Mouse (Mus musculus): Measurements from ENCODE around the gene Pcsk5. TPM values are rescaled to one million over a fixed set of nuclear protein-coding genes. Genes with fewer than 3 reads are reported as not detected.
"Not testable (repeated sequence)": the region's sequence is repeated elsewhere in the genome, so short reads cannot be mapped to it uniquely, and the experiment has no call there.

Pcsk5 gene
- total and polyA plus RNA-seq, 3 experiments, result not detected

DNA sequence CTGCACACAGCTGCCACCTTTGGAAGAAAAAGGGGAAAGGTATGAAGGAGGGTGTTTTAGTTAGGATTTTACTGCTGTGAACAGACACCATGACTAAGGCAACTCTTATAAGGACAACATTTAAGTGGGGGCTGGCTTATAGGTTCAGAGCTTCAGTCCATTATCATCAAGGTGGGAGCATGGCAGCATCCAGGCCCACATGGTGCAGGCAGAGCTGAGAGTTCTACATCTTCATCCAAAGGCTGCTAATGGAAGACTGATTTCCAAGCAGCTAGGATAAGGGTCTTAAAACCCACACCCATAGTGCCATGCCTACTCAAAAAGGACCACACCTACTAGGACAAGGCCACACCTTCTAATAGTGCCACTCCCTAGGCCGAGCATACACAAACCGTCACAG, 364.3 kb downstream of the Pcsk5 start:
- in situ Hi-C loops (cut with MboI; ENCODE audit: low pct_ligation_motif_present, low pct_unique_long_range_greater_than_20kb, low sequenced_read_pairs); H3K9me3 ChIP-seq (replicated peaks; ENCODE audit: low read length); H3K36me3 ChIP-seq (replicated peaks in 1 of 2; ENCODE audit: control insufficient read depth in 1 of 2, insufficient read depth in 1 of 2, low read length in 1 of 2); dilution Hi-C loops (cut with MboI; ENCODE audit: extremely low pct_ligation_motif_present, extremely low pct_unique_long_range_greater_than_20kb, low sequenced_read_pairs); H3K4me1 ChIP-seq (ENCODE audit: control insufficient read depth in 1 of 2, insufficient read depth in 2 of 2); H3K27me3 ChIP-seq (replicated peaks); DNase-seq (ENCODE audit: extremely low read depth); H3K9ac ChIP-seq (ENCODE audit: insufficient read depth, low read depth); H3K27ac ChIP-seq (ENCODE audit: insufficient read depth, low read depth); H3K4me3 ChIP-seq (replicated peaks in 1 of 3; ENCODE audit: low read depth in 2 of 3, low read length in 2 of 3, poor library complexity in 1 of 3); H3K79me2 ChIP-seq (replicated peaks; ENCODE audit: control insufficient read depth, extremely low read depth, insufficient read depth, poor library complexity, severe bottlenecking); H3K4me2 ChIP-seq (ENCODE audit: insufficient read depth, low read depth, poor library complexity, severe bottlenecking): not testable (repeated sequence)

DNA sequence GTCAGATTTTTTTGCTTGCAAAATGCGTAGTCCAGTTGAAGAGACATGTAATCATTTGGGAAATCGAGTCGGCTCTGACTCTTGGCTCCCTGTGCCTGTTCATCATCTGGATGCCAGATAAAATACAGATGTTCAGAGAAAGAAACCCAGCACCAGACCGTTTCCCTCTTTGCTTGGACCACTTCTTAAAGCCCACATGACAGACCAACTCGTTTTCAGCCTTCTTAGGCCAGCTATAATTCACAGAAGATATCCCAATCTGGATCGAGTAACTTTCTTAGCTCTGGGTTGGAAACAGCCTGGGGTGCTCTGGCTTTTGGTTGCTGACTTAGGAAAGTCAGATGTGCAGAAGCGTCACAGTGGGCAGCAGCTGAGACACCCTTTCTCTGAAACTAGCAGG, 365.6 kb downstream of the Pcsk5 start:
- dilution Hi-C loops (cut with MboI; ENCODE audit: extremely low pct_ligation_motif_present, extremely low pct_unique_long_range_greater_than_20kb, low sequenced_read_pairs) (no loop called here), in situ Hi-C loops (cut with MboI; ENCODE audit: low pct_ligation_motif_present, low pct_unique_long_range_greater_than_20kb, low sequenced_read_pairs) (no loop called here)
- Histone ChIP-seq H3K27me3 (replicated peaks) (no peaks in the 10 kb centered on the region), H3K79me2 (replicated peaks; ENCODE audit: control insufficient read depth, extremely low read depth, insufficient read depth, poor library complexity, severe bottlenecking) (no peaks in the 10 kb centered on the region), H3K27ac (ENCODE audit: insufficient read depth, low read depth) (no peak overlapping the region), H3K9ac (ENCODE audit: insufficient read depth, low read depth) (no peak overlapping the region), H3K9me3 (replicated peaks; ENCODE audit: low read length) (no peaks in the 10 kb centered on the region), H3K36me3 (replicated peaks in 1 of 2; ENCODE audit: control insufficient read depth in 1 of 2, insufficient read depth in 1 of 2, low read length in 1 of 2) (no peaks in the 10 kb centered on the region), H3K4me3 (replicated peaks in 1 of 3; ENCODE audit: low read depth in 2 of 3, low read length in 2 of 3, poor library complexity in 1 of 3) (no peak overlapping the region), H3K4me1 (ENCODE audit: control insufficient read depth in 1 of 2, insufficient read depth in 2 of 2) (no peaks in the 10 kb centered on the region), H3K4me2 (ENCODE audit: insufficient read depth, low read depth, poor library complexity, severe bottlenecking) (no peak overlapping the region)
- TF ChIP-seq NRF1 (IDR thresholded peaks at IDR 0.05; ENCODE audit: low read depth, low read length) (no peak), SMC3 (IDR thresholded peaks at IDR 0.05; ENCODE audit: low read depth, low read length) (no peak), SIN3A (IDR thresholded peaks at IDR 0.05; ENCODE audit: low read length) (no peak), NELFE (IDR thresholded peaks at IDR 0.05; ENCODE audit: low read depth, low read length) (no peak), TBP (conservative IDR thresholded peaks at IDR 0.05; ENCODE audit: low read depth, low read length) (no peak), MAX (IDR thresholded peaks at IDR 0.05; ENCODE audit: low read length) (no peak), KAT2A (IDR thresholded peaks at IDR 0.05; ENCODE audit: insufficient replicate concordance, low read length) (no peak), ZKSCAN1 (IDR thresholded peaks at IDR 0.05; ENCODE audit: borderline replicate concordance, low read depth, low read length) (no peak), MEF2A (IDR thresholded peaks at IDR 0.05; ENCODE audit: borderline replicate concordance, low read depth, low read length) (no peak), JUN (IDR thresholded peaks at IDR 0.05; ENCODE audit: insufficient read depth, low read depth, low read length) (no peak)
- DNase-seq (ENCODE audit: extremely low read depth), result no peak

DNA sequence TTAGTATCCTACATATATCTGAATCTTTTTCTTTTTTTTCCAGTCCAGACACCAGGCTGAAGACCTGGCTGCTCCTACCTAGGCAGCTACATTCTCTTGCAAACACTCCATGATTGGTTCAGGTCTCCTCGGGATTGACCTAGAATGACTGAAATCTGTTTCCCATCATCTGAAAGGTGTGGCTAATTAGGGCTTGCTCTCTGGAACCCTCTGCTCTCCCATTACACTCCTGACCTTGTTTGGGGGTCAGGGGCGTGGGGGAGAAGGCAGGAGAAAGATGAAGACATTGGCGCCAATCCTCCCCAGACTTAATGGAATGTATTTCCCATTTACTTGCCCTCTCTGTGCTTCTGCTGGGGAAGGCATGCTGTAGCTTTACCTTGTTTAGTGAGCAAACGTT, 366.2 kb downstream of the Pcsk5 start:
- no peak overlapping the region for H3K27ac ChIP-seq (ENCODE audit: insufficient read depth, low read depth)
- H3K79me2 ChIP-seq (replicated peaks; ENCODE audit: control insufficient read depth, extremely low read depth, insufficient read depth, poor library complexity, severe bottlenecking), result no peaks in the 10 kb centered on the region
- DNase-seq (ENCODE audit: extremely low read depth), result no peak
- H3K9me3 ChIP-seq (replicated peaks; ENCODE audit: low read length), result no peaks in the 10 kb centered on the region
- no peak for TF ChIP-seq NRF1 (IDR thresholded peaks at IDR 0.05; ENCODE audit: low read depth, low read length)
- TF ChIP-seq USF1 (IDR thresholded peaks at IDR 0.05; ENCODE audit: low read depth, low read length), result no peak
- TF ChIP-seq POLR2AphosphoS2 (IDR thresholded peaks at IDR 0.05; ENCODE audit: low read depth, low read length), result no peak
- TF ChIP-seq UBTF (IDR thresholded peaks at IDR 0.05; ENCODE audit: low read depth, low read length), result no peak
- TF ChIP-seq ZNF384 (IDR thresholded peaks at IDR 0.05; ENCODE audit: low read depth, low read length), result no peak
- no peak for TF ChIP-seq TCF12 (IDR thresholded peaks at IDR 0.05; ENCODE audit: low read depth, low read length)
- no peak for TF ChIP-seq SIN3A (IDR thresholded peaks at IDR 0.05; ENCODE audit: low read length)
- no peak overlapping the region for H3K4me2 ChIP-seq (ENCODE audit: insufficient read depth, low read depth, poor library complexity, severe bottlenecking)
- H3K36me3 ChIP-seq (replicated peaks in 1 of 2; ENCODE audit: control insufficient read depth in 1 of 2, insufficient read depth in 1 of 2, low read length in 1 of 2), result no peaks in the 10 kb centered on the region
- no peaks in the 10 kb centered on the region for H3K27me3 ChIP-seq (replicated peaks)
- H3K4me1 ChIP-seq (ENCODE audit: control insufficient read depth in 1 of 2, insufficient read depth in 2 of 2), result 0 out of 4 replicates have a peak, but pooled peaks cover 0 to 2% of the 10 kb centered on the region in 2 experiments
- no peak overlapping the region for H3K9ac ChIP-seq (ENCODE audit: insufficient read depth, low read depth)
- in situ Hi-C loops (cut with MboI; ENCODE audit: low pct_ligation_motif_present, low pct_unique_long_range_greater_than_20kb, low sequenced_read_pairs), result no loop called here
- H3K4me3 ChIP-seq (replicated peaks in 1 of 3; ENCODE audit: low read depth in 2 of 3, low read length in 2 of 3, poor library complexity in 1 of 3), result no peak overlapping the region
- dilution Hi-C loops (cut with MboI; ENCODE audit: extremely low pct_ligation_motif_present, extremely low pct_unique_long_range_greater_than_20kb, low sequenced_read_pairs), result no loop called here
